Mouse (Mus musculus): Measurements from ENCODE around the gene Fahd1. TPM values are rescaled to one million over a fixed set of nuclear protein-coding genes. Genes with fewer than 3 reads are reported as not detected.

The Fahd1 gene
- polyA plus RNA-seq, 1 experiment from 2014 or later, result 17.3 TPM

- Histone ChIP-seq H3K27me3 (no peaks in the 10 kb centered on the region; the same call in 1 of the 2 replicates), H3K27ac (no peak overlapping the region), H3K4me2 (no peak overlapping the region), H3K9me3 (no peaks in the 10 kb centered on the region), H3K4me1 (no peaks in the 10 kb centered on the region), H3K9ac (no peak overlapping the region), H3K36me3 (replicated peaks) (peaks cover 7% of the 10 kb centered on the region), H3K4me3 (replicated peaks) (no peak overlapping the region)
- ATAC-seq (ENCODE audit: low FRiP score), result no peak
- WGBS, result 34% methylated on average over 5 of the region's 5 CpGs
These were observed 27.9 kb upstream of the Fahd1 start for GRCm38 (mm10) chr17:24878117-24878397.

- H3K27me3 ChIP-seq, result no peaks in the 10 kb centered on the region; the same call in 1 of the 2 replicates
- no peaks in the 10 kb centered on the region for H3K4me1 ChIP-seq
- no peak overlapping the region for H3K9ac ChIP-seq
- no peaks in the 10 kb centered on the region for H3K9me3 ChIP-seq
- no peak overlapping the region for H3K4me2 ChIP-seq
- 63% methylated on average over 10 of the region's 10 CpGs for WGBS
- no peak overlapping the region for H3K27ac ChIP-seq
- ATAC-seq (ENCODE audit: low FRiP score), result no peak
- H3K4me3 ChIP-seq (replicated peaks), result no peak overlapping the region
- H3K36me3 ChIP-seq (replicated peaks), result peaks cover 2% of the 10 kb centered on the region
These were observed 27.4 kb upstream of the Fahd1 start for GRCm38 (mm10) chr17:24877336-24878116.

GRCm38 (mm10) chr17:24874989-24875388 is 24.8 kb upstream of the Fahd1 start:
- H3K4me1 ChIP-seq, result no peaks in the 10 kb centered on the region
- H3K4me3 ChIP-seq (replicated peaks), result no peak overlapping the region
- 84% methylated on average over 8 of the region's 8 CpGs for WGBS
- H3K27ac ChIP-seq, result no peak overlapping the region
- no peaks in the 10 kb centered on the region; the same call in 1 of the 2 replicates for H3K27me3 ChIP-seq
- no peak overlapping the region for H3K9ac ChIP-seq
- no peak for ATAC-seq (ENCODE audit: low FRiP score)
- H3K4me2 ChIP-seq, result no peak overlapping the region
- H3K36me3 ChIP-seq (replicated peaks), result no peaks in the 10 kb centered on the region
- no peaks in the 10 kb centered on the region for H3K9me3 ChIP-seq

GRCm38 (mm10) chr17:24874405-24874745 is 24.2 kb upstream of the Fahd1 start:
- Histone ChIP-seq H3K9me3 (no peaks in the 10 kb centered on the region), H3K36me3 (replicated peaks) (no peaks in the 10 kb centered on the region), H3K27ac (no peak overlapping the region), H3K4me2 (no peak overlapping the region), H3K9ac (no peak overlapping the region), H3K4me1 (no peaks in the 10 kb centered on the region), H3K4me3 (replicated peaks) (no peak overlapping the region), H3K27me3 (no peaks in the 10 kb centered on the region; the same call in 1 of the 2 replicates)
- no peak for ATAC-seq (ENCODE audit: low FRiP score)
- 56% methylated on average over 1 of the region's 1 CpGs for WGBS

- no peaks in the 10 kb centered on the region; the same call in 1 of the 2 replicates for H3K27me3 ChIP-seq
- 48% methylated on average over 4 of the region's 4 CpGs for WGBS
- ATAC-seq (ENCODE audit: low FRiP score), result no peak
These were observed 23.7 kb upstream of the Fahd1 start for GRCm38 (mm10) chr17:24873695-24874404.

GRCm38 (mm10) chr17:24867914-24868313 is 17.8 kb upstream of the Fahd1 start:
- no peak overlapping the region for H3K9ac ChIP-seq
- 93% methylated on average over 10 of the region's 10 CpGs for WGBS

More at GRCm38 (mm10) chr17:24873695-24874404, 23.7 kb upstream of the Fahd1 start:
- no peak overlapping the region for H3K4me3 ChIP-seq (replicated peaks)
- no peak overlapping the region for H3K27ac ChIP-seq
- H3K9me3 ChIP-seq, result no peaks in the 10 kb centered on the region
- H3K36me3 ChIP-seq (replicated peaks), result no peaks in the 10 kb centered on the region
- no peaks in the 10 kb centered on the region for H3K4me1 ChIP-seq
- H3K9ac ChIP-seq, result no peak overlapping the region
- H3K4me2 ChIP-seq, result no peak overlapping the region

GRCm38 (mm10) chr17:24865776-24866175 is 15.6 kb upstream of the Fahd1 start, which contains the start of gene Igfals:
Gene Igfals (plus strand): TSS chr17:24865997.
- 89% methylated on average over 8 of the region's 8 CpGs for WGBS
- Histone ChIP-seq H3K27me3 (no peaks in the 10 kb centered on the region), H3K9ac (no peak within 1 kb of the TSS), H3K36me3 (replicated peaks) (peaks cover 18% of the 10 kb centered on the region), H3K9me3 (no peaks in the 10 kb centered on the region), H3K4me1 (no peaks in the 10 kb centered on the region), H3K4me2 (no peak within 1 kb of the TSS), H3K27ac (no peak within 1 kb of the TSS), H3K4me3 (replicated peaks) (no peak within 1 kb of the TSS)
- ATAC-seq (ENCODE audit: low FRiP score), result no peak

More at GRCm38 (mm10) chr17:24867914-24868313, 17.8 kb upstream of the Fahd1 start:
- Histone ChIP-seq H3K36me3 (replicated peaks) (peaks cover under 1% of the 10 kb centered on the region; the same call in 1 of the 2 replicates), H3K4me1 (no peaks in the 10 kb centered on the region), H3K27me3 (no peaks in the 10 kb centered on the region), H3K4me2 (no peak overlapping the region), H3K27ac (no peak overlapping the region), H3K4me3 (replicated peaks) (no peak overlapping the region), H3K9me3 (no peaks in the 10 kb centered on the region)
- no peak for ATAC-seq (ENCODE audit: low FRiP score)

- H3K4me1 ChIP-seq, result no peaks in the 10 kb centered on the region
- no peak overlapping the region for H3K27ac ChIP-seq
- no peaks in the 10 kb centered on the region for H3K27me3 ChIP-seq
- H3K36me3 ChIP-seq (replicated peaks), result peaks cover 30% of the 10 kb centered on the region
- no peak overlapping the region for H3K9ac ChIP-seq
- 96% methylated on average over 3 of the region's 3 CpGs for WGBS
- no peak overlapping the region for H3K4me3 ChIP-seq (replicated peaks)
- no peak overlapping the region for H3K4me2 ChIP-seq
- H3K9me3 ChIP-seq, result no peaks in the 10 kb centered on the region
- ATAC-seq (ENCODE audit: low FRiP score), result no peak
These were observed 11.6 kb upstream of the Fahd1 start for GRCm38 (mm10) chr17:24861785-24862184.

GRCm38 (mm10) chr17:24860076-24860475 is 9.9 kb upstream of the Fahd1 start:
- Histone ChIP-seq H3K9ac (no peak overlapping the region), H3K27ac (no peak overlapping the region), H3K27me3 (no peaks in the 10 kb centered on the region), H3K4me1 (no peaks in the 10 kb centered on the region), H3K9me3 (no peaks in the 10 kb centered on the region), H3K4me2 (no peak overlapping the region), H3K4me3 (replicated peaks) (no peak overlapping the region), H3K36me3 (replicated peaks) (peaks cover 36% of the 10 kb centered on the region)
- WGBS, result 90% methylated on average over 8 of the region's 8 CpGs
- ATAC-seq (ENCODE audit: low FRiP score), result no peak

GRCm38 (mm10) chr17:24858967-24859366 is 8.8 kb upstream of the Fahd1 start:
- no peak overlapping the region for H3K4me2 ChIP-seq
- H3K27me3 ChIP-seq, result no peaks in the 10 kb centered on the region
- no peak for ATAC-seq (ENCODE audit: low FRiP score)
- H3K27ac ChIP-seq, result no peak overlapping the region
- WGBS, result 90% methylated on average over 6 of the region's 6 CpGs
- H3K4me1 ChIP-seq, result no peaks in the 10 kb centered on the region
- no peaks in the 10 kb centered on the region for H3K9me3 ChIP-seq
- no peak overlapping the region for H3K4me3 ChIP-seq (replicated peaks)
- peaks cover 38% of the 10 kb centered on the region for H3K36me3 ChIP-seq (replicated peaks)
- H3K9ac ChIP-seq, result no peak overlapping the region

- H3K4me2 ChIP-seq, result no peak overlapping the region
- no peaks in the 10 kb centered on the region for H3K4me1 ChIP-seq
- no peaks in the 10 kb centered on the region for H3K27me3 ChIP-seq
- no peak overlapping the region for H3K27ac ChIP-seq
- no peak overlapping the region for H3K9ac ChIP-seq
- H3K36me3 ChIP-seq (replicated peaks), result peaks cover 45% of the 10 kb centered on the region
- WGBS, result 85% methylated on average over 8 of the region's 8 CpGs
- H3K9me3 ChIP-seq, result no peaks in the 10 kb centered on the region
- no peak overlapping the region for H3K4me3 ChIP-seq (replicated peaks)
- ATAC-seq (ENCODE audit: low FRiP score), result no peak
These were observed 7.8 kb upstream of the Fahd1 start for GRCm38 (mm10) chr17:24857831-24858470.

- H3K4me2 ChIP-seq, result no peak overlapping the region
- no peaks in the 10 kb centered on the region for H3K9me3 ChIP-seq
- peaks cover 2% of the 10 kb centered on the region for H3K27me3 ChIP-seq
- ATAC-seq (ENCODE audit: low FRiP score), result no peak
- H3K9ac ChIP-seq, result no peak overlapping the region
- no peak overlapping the region for H3K27ac ChIP-seq
- peaks cover 35% of the 10 kb centered on the region for H3K36me3 ChIP-seq (replicated peaks)
- no peak overlapping the region for H3K4me3 ChIP-seq (replicated peaks)
- H3K4me1 ChIP-seq, result peaks cover 3% of the 10 kb centered on the region
- WGBS, result 92% methylated on average over 13 of the region's 13 CpGs
These were observed 6.4 kb upstream of the Fahd1 start for GRCm38 (mm10) chr17:24856589-24856988.
